Mouse (Mus musculus): ENCODE data around the gene Zbtb38. TPM values are rescaled to one million over a fixed set of nuclear protein-coding genes. Genes with fewer than 3 reads are reported as not detected.

Zbtb38 gene
- polyA plus RNA-seq, 1 experiment from 2014 or later: 21.4 TPM

DNA sequence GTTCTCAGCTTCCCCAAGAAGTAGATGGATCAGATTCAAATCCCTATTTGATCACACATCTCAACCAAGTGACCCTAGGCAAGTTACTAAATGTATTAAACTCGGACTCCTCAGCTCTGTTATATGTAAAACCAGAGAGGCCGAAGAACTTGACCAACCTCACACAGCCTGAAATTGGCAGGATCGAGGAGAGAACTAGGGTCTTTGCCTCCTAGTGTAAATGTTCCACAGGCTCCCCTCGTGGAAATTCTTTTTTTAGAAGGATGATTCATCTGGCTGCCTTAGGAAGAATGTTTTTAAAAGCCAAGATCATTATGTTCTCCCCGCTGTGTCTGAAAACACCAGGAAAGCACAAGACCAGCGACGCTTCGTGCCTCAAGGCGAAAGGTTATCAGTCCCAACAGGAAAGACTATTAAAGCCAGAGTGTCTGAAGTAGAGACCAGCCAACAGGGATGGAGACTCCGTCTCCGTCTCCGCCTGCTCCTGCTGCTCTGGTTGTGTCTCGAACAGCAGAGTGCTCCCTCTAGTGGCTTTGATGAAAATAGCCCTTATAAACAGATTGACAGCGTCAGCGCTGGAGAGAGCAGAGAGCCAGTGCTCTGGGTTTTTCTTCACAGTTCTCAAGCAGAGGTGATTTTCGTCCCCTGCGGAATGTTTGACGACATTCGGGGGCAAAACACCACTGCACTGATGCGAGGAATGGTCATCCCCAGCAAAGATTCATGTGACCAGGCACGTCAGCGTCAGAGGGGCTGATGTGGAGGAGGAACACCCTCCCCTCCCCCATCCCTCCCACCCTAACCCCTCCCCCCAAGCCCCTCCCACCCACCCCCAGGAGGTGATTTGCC is 6.3 kb upstream of the Zbtb38 start:
- DNase-seq (ENCODE audit: low spot score): peak; percentile 89

DNA sequence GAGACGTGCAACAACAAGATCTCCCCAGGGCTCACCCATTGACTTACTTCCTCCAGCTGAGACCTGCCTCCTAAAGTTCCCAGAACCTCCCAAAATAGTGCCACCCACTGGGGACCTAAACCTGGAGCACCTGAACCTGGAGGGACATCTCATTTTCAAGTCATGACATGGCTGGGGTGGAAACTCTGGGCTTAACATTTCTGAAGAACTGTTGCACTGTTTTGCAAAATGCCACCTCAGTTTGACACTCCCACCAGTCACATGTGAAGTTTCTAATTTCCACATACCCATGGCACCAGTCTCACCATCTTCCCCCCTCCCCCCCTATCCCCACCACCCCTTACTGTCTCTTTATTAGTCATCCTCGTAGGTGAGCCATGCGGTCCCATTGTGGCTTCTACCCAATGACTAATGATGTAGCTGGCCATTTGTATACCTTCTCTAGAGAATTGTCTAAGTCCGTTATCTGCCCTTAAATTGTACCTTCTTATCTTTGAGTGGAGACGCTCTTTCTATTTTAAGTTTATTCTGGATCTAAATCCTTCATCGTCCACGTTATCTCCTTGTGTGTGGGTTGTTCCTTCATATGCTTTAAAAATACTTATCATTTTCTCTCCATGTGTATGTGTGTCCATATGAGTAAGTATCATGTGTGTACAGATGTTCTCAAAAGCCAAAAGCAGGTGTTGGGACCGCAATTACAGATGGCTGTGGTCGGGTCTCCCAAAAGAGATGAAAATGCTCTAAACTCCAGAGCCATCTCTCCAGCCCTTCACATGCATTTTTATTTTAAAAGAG is 4.2 kb upstream of the Zbtb38 start:
- no peak for DNase-seq (ENCODE audit: low spot score)

DNA sequence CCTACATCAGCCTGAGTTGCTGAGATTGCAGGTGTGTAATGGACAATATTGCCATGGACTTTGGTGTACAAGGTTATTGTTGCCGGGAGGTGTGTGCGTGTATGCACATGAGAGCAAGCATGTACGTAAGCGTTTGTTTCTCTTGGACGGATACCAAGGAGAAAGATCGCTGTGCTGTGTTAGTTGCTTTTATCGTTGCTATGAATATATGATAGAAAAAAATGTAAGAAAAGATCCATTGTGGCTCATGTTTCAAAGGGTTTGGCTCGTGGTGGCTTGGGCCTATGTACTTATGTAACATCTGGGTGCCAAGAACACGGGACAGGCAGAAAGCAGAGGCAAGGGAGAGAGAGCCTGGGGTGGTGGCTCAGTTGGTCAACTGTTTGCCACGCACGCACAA is 3.1 kb upstream of the Zbtb38 start:
- DNase-seq (ENCODE audit: low spot score): no peak

DNA sequence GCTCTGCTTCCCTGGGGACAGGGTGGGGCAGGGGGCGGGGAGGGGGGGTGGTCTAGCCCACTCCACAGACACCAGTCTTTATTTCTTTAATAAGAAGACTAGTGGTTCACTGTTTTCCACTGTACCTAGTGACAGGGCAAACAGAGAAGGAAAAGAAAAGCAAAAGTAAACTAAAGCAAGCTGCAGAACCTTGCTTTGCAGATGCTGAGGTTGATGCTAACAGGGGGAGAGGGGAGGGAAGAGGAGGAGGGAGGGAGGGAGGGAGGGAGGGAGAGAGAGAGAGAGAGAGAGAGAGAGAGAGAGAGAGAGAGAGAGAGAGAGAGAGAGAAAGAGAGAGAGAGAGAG is 2.0 kb upstream of the Zbtb38 start:
- no peak for DNase-seq (ENCODE audit: low spot score)

DNA sequence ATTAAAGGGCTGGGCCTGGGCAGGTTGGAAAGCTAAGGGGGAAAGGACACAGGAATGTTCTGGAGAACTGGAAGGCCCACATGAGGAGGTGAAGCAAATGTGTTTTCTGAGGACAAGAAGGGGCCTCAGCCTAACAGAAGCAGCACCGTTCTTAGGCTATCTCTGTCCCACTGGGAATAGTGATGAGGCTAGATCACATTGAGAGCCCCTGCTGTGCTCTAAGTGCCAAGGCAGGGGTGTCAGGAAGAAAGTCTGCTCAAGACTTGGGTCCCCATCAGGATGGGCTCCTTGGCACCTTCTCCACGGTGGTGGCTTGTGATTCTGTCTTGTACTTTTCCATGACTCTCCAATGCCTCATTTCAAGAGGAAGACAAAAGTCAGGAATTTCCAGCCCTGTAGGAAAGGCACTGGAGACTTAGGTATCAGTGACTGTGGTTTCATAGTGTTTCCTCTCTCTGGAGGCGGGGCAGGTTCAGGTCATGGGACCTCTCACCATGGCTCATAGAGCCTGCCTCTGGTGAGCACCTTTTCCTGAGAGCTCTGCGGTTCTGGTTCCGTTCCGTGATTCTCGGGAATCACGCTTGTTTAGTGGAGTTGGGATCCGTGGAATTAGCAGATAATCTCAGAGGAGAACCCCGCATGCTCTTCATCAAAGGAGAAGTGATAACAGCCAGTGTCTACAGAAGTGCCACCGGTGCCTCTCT is 1.4 kb upstream of the Zbtb38 start:
- DNase-seq (ENCODE audit: low spot score): no peak

DNA sequence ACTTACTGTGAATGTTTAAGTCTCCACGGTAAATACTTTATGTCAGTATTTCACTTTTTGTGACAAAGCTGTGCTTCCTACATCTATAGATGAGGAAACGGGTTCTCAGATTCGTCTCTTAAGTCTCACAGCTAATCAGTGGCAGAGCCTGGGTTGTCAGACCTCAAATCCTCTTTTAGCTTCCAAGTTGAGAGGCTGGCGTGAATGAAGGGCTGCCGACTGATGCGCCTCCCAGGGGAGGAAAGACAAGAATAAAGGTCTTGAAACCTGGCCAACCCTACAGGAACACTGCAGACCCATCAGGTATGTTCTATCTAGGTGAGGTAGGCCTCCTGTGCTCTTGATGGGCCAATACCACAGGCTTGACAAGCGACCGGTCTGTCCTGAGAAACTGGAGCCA is 761 bp upstream of the Zbtb38 start:
- no peak for DNase-seq (ENCODE audit: low spot score)

DNA sequence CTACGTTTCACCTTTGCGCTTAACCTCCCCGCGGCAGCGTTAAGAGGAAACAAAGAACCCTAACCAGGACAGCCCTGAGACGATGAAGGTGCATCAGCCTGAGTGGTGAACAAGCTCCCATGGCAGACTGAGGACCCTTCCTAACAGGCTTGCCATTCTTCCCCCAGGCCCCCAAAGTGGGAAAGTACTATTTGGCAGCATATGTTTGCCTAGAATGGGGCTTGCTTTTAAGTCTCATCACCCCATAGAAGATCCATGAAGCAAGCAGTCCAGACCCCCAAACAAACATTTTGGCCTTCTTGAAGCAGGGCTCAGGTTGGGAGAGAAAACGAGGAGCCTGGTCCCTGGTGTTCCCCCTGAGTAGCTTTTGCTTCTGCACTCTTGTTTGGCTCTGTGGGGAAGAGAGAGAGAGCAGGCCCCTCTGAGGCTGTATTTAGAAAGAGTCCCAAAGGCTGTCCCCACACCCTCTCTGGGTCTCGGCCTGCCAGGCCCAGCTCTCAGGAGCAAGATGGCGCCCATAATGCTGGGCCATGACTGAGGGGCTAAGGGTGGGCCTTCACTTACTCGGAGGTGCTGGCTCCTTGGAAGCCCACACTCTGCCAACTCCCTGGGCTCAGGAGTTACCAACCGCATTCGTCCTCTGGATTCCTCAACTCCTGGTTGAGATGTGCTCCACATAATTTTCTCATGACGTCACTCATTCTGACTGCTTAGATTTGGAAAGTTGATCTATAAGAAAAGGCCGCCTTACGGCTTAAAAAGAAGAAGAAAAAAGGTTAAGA is 619 bp downstream of the Zbtb38 start:
- no peak for DNase-seq (ENCODE audit: low spot score)

DNA sequence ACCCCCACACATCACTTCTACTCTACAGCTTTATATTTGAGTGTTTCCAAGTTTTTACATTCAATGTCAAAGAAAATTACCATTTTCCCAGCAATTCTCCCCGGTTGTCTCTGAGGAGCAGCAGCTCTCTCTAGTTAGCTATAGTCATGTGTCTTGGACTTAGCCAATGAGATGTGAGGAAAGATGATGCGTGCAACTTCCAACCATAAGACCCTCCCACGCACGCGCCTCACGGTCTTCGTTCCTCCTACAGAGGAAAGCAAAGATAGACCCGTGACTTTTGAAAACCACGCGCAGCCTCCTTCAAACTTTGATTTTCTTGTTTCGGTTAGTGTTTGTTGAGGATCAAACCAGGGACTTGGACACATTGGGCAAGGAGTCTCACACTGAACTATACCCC is 2.0 kb downstream of the Zbtb38 start:
- DNase-seq (ENCODE audit: low spot score): no peak

DNA sequence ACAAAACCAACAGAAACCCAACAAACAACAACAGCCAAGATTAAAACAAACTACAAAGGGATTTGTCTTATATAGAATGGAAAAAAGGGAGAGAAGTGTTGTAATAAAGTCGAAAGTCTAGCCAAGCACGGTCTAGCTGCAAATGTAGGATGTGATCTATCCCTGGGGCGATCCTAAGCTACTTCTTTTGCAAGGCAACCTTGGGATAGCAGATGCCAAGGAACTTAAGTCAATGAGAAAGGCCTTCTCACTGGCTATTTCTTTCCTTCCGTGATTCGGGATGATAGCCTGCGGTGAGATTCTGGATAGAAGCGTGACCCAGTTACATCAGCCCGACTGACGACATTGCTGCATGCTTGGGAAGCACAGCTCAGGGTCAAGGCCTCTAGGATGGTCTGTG is 6.1 kb downstream of the Zbtb38 start:
- DNase-seq (ENCODE audit: low spot score): no peak

DNA sequence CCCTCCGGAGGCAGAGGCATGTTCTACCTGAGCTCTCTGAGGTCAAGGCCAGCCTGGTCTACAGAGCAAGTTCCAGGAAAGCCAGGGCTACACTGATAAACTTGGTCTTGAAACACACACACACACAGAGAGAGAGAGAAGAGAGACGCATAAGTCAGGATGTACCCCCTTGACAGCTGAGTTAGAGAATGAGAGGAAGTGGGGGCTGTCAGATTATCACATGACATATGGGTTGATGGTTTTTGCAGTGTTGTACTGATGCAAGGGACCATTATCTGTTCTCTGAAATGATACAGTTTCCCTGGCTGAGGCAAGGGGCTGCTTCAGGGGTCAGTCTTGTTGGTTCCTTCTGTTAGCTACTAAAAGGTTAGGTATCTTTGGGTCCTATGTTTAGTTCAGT is 7.7 kb downstream of the Zbtb38 start:
- peak; percentile 29 for DNase-seq (ENCODE audit: low spot score)

DNA sequence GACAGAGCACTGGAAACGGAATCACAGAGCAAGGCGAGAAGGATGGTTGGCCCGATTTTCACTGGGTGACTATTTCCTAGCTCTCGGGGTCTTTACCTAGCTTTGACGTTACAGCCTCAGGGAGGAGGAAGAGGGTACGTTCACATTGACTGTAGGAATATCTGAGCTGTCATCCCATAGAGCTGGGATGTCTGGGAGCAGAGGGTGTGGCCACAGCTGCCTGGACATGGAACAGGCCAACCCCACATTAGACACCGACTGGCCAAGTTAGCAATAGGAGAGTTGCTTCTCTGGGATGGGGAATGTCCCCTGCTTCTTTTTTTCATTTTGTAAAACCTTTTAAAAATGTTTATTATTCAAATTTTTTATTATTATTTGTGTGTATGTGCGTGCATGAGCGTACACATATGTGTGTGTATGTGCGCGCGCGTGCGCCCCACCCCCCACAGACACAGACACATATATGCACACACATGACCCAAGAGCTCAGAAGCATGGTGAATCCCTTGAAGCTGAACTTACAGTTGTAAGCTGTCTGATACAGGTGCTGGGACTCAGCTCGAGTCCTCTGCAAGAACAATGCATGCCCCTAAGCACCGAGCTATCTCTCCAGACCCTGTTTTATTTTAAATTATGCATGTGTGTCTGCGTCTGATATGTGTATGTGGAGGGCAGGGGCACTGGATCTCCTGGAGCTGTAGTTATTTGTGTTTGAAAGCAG is 11.1 kb downstream of the Zbtb38 start:
- DNase-seq (ENCODE audit: low spot score): no peak

DNA sequence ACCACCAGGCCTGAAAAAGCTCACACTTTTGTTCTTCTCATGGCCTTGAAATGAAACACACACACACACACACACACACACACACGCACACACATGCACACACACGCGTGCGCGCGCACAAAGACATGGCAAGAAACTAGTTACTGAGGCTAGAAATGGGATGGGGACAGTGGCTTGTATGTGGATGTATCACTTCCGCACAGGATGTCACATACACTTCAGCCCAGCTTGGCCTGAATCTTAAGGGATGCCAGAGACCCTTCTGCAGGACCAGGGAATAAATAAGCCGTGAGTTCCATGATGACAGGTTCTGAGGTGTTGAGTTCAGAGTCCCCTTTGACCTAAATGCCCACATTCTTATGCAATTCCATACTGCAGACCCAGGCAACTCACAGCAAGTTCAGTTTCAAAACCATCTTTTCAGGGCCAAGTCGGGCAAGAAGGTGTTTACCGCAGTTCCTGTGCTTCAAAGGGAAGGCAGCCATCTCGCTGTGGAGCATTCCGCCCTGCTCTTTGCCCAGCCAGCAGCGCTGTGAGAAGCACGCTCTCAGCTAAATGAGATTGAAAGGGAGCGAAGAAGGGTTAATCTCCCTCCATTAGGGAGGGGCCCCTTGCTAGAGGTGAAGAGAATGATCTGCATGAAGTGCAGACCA is 11.8 kb downstream of the Zbtb38 start:
- DNase-seq (ENCODE audit: low spot score): no peak

DNA sequence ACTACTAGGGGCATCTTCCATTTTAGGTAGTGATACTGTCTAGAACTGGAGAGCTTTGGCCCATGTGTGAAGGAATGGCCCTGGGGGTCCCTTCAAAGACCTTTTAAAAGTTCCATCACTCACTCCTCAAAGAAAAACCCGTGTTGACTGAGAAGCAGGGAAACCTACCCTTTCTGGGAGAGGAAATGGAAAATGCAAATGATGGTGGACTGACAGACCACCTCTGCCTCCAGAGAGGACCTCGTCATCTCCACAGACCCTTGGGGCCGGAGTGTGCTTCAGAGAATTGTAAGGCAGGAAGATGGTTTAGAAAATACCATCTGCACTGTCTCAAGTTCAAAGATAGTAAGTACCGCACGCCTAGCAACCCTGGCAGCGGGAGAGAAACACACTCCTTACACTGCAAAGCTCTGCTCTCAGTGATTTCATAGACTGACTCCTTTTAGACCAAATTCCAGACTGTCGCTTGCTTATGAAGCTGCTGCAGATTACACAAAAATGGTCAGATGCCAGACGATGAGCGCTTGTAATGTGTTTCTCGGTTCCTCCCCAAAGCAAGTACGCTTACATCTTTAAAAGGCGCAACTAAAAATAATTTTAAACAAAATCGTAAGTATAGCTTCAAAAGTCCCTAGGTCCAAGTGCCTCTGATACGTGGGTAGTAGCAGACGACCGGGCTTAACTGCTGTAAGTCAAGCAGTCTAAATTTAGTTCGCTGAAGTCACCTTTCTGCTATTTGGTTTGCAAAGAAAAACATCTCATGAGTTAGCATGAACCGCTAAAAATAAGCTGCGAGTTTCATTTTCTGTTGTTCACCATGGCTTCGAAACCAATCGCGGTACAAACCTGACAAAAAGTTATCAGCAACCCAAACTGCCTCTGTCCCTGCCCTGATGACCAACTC is 12.6 kb downstream of the Zbtb38 start:
- no peak for DNase-seq (ENCODE audit: low spot score)

DNA sequence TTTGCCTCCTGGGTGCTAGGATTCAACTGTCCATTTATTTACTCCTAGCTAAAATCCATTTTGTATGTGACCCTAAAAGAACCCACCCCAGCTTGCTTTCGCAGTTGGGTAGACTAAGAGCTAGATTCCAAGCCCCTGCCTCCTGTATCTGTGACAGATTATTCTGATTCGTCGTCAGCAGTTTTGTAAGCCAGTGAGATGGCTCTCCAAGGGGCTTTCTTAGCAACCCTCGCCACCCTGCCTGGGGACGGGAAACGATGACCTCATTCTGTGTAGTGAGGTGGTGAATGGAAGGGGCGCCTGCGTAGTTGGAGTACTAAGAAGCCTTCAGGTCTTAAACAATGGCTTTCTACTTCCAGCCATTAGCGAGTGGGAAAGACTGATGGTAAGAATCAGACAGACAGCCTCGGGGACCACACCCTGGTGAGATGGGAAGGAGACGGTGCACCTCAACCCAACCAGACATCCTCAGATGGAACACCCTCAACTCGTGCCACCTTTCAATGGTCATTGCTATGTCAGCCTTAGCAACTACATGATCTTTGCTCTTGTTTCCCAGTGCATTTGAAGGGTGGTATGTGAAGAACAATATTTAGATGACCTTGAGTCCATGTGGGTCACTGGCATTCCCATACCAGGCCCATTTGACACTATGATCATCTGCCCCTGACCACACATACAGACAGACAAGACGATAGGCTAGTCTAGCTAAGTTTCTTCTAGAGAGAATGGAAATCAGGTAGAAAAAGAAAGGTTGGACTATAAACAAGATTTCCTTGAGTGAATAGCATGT is 13.9 kb downstream of the Zbtb38 start:
- no peak for DNase-seq (ENCODE audit: low spot score)

DNA sequence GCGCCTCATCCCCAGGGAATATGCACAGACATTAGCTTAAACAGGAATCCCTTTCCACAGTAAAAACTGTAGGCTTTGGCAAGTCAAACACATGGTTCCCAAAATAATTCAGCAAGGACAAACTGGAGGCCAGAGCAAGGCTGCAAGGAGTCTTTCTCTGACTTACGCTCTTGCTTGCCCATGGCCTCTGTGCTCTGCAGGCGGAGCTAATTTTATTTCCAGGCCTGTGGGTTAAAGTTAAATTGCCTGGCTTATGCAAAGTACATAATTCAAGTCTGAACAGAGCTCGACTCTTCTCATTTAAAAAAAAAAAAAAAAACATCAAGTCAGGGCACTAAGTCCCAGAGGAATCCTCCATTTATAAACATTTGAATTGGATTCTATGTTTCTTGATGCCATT is 16.7 kb downstream of the Zbtb38 start:
- DNase-seq (ENCODE audit: low spot score): no peak

DNA sequence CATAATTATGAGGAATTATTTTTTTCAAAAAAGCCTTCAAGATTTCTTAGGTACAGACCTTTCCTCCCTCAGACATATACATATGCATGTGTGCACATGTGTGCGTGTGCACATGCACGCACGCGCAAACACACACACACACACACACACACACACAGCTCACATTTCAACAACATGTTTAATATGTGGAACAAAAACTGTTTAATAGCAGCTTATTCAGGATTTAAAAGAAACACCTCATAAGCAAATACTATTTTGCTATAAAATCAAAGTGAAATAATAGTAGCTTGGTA is 19.3 kb downstream of the Zbtb38 start:
- no peak for DNase-seq (ENCODE audit: low spot score)

DNA sequence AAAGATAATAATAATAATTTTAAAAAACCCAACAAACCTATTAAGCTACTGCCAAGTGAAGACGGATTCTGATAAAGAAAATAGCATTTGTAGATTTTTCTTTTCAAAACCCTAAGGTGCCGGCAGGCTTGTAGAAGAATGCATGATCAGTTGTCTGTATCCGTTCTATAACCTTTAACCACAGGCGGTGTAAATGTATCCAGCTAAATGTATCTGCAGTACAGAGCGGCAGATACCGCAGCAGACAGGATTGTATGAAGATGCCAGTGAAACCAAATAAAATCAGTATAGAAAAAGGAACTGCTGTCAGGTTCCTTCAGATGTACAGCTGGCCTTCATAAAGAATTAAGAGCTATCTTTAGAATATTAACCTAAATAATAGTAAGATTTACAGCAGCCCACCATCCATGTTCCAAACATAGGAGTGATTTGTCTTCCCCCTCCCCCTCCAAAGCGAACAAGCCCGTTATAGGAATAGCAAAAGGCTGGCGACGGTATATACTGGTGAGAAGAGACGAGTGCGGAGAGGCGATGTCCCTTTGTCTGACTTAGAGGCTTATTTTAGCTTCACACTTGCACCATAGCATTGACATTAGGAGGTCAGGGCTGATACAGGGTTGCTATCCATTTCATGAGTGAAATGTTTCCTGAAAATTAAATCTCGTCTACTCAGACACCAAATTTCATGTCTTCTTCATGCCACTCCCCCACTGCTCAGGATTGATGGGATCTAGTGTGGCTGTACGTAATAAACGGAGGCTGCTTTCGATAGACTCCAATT is 19.8 kb downstream of the Zbtb38 start:
- no peak for DNase-seq (ENCODE audit: low spot score)
